Mouse (Mus musculus) limb, embryonic 14.5 days (tissue): ENCODE results near the gene Dhrs13. TPM values are rescaled to one million over a fixed set of nuclear protein-coding genes. Genes with fewer than 3 reads are reported as not detected.

Source experiments
- ATAC-seq: fragments of 200-750 bp; cut with Nextera tagmentation; 2 replicates; pipeline ENCODE4 v1.8.0; 2017; ENCODE audit warnings: low read depth, moderate number of reproducible peaks, moderate TSS enrichment; ENCODE audit not compliant: low FRiP score
- DNase-seq: peaks from one replicate; pipeline ENCODE4 v3.0.0-alpha.2; 2015; ENCODE audit warnings: low spot score
- H3K27ac ChIP-seq: fragments of 300-500 bp; sonication (generic); replicated peaks from 2 replicates; pipeline ENCODE4 v1.5.1; 2014; ENCODE audit warnings: low read depth, mild to moderate bottlenecking, low read length, moderate library complexity, mixed read lengths
- H3K27me3 ChIP-seq: fragments of 300-500 bp; sonication (generic); 2 replicates; pipeline ENCODE4 v1.6.1; 2014; ENCODE audit warnings: low read length, mixed read lengths; ENCODE audit not compliant: control insufficient read depth, insufficient read depth
- H3K36me3 ChIP-seq: fragments of 300-500 bp; sonication (generic); 2 replicates; pipeline ENCODE4 v1.6.1; 2014; ENCODE audit warnings: mild to moderate bottlenecking, low read length, moderate library complexity, mixed read lengths; ENCODE audit not compliant: control insufficient read depth, insufficient read depth
- H3K4me1 ChIP-seq: fragments of 300-500 bp; sonication (generic); 2 replicates; pipeline ENCODE4 v1.6.1; 2014; ENCODE audit warnings: antibody characterized with exemption, low read length, mixed read lengths; ENCODE audit not compliant: control insufficient read depth, insufficient read depth
- H3K4me2 ChIP-seq: fragments of 300-500 bp; sonication (generic); replicated peaks from 2 replicates; pipeline ENCODE4 v1.6.1; 2014; ENCODE audit warnings: low read depth, mild to moderate bottlenecking, low read length, moderate library complexity; ENCODE audit not compliant: severe bottlenecking
- H3K4me3 ChIP-seq: fragments of 300-500 bp; sonication (generic); replicated peaks from 2 replicates; pipeline ENCODE4 v1.5.1; 2014; ENCODE audit warnings: low read length
- H3K9ac ChIP-seq: fragments of 300-500 bp; sonication (generic); 2 replicates; pipeline ENCODE4 v1.6.1; 2014; ENCODE audit warnings: mild to moderate bottlenecking, low read depth, low read length, moderate library complexity; ENCODE audit not compliant: severe bottlenecking
- H3K9me3 ChIP-seq: fragments of 300-500 bp; sonication (generic); 2 replicates; pipeline ENCODE4 v1.6.1; 2016; ENCODE audit warnings: low read length; ENCODE audit not compliant: control insufficient read depth
- POLR2A ChIP-seq: fragments of 200-500 bp; IDR thresholded peaks from 2 replicates; pipeline ENCODE4 v1.8.0; 2012; ENCODE audit warnings: inconsistent platforms, mild to moderate bottlenecking, moderate library complexity, borderline replicate concordance; ENCODE audit not compliant: insufficient read depth, insufficient read length; ENCODE audit errors: extremely low read depth
- WGBS: fragments of 180-500 bp; shearing (Covaris S2); extraction: QIAGEN DNeasy Blood & Tissue Kit; methylation state at CpG from one replicate; pipeline ENCODE4 v1.1.7; 2014; 5-methylcytosine and 5-hydroxymethylcytosine counted together
- microRNA counts: library from miRNA; unstranded; fragments of <30 nt; microRNA quantifications from one replicate; lab custom pipeline; 2016
- microRNA-seq: library from miRNA; unstranded; fragments of <30 nt; microRNA quantifications from one replicate; pipeline ENCODE4, GENCODE M21; 2016
- polyA plus RNA-seq, 2 experiments: library from polyadenylated mRNA; depleted of rRNA in 1 of 2; stranded (reverse) in 1 of 2; unstranded in 1 of 2; fragments of >200 nt; fragmentation: Nextera tagmentation in 1 of 2; extraction: Ambion mirVana in 1 of 2; gene quantifications; 2 replicates each; pipeline versions ENCODE4 v1.2.1 to v1.2.3; 2012 to 2014

Dhrs13 gene
- polyA plus RNA-seq, 2 experiments, result 14.7 to 23.6 TPM

GRCm38 (mm10) chr11:78079961-78080921 is 48.2 kb downstream of the Dhrs13 start, which contains the start of gene Eral1:
Eral1 (minus strand) TSS chr11:78080383.
- Histone ChIP-seq H3K27ac (peak within 1 kb of the TSS; percentile 61; the same call in 1 of the 2 replicates), H3K4me2 (peak within 1 kb of the TSS; percentile 81), H3K4me3 (peak within 1 kb of the TSS; percentile 88), H3K9ac (peak within 1 kb of the TSS; percentile 80), H3K4me1 (peaks cover 11% of the 10 kb centered on the region; the same call in 1 of the 2 replicates), H3K36me3 (peaks cover 24% of the 10 kb centered on the region), H3K9me3 (no peaks in the 10 kb centered on the region), H3K27me3 (no peaks in the 10 kb centered on the region)
- peak; percentile 96 for ATAC-seq
- under 1% methylated on average over 42 of the region's 42 CpGs for WGBS
- peak; percentile 91 for DNase-seq
- TF ChIP-seq POLR2A, result peak; percentile 94; the same call in 1 of the 2 replicates

- Histone ChIP-seq H3K27ac (no peak overlapping the region), H3K27me3 (no peaks in the 10 kb centered on the region), H3K9me3 (no peaks in the 10 kb centered on the region), H3K4me2 (no peak overlapping the region), H3K4me1 (peaks cover 11% of the 10 kb centered on the region; the same call in 1 of the 2 replicates), H3K9ac (no peak overlapping the region), H3K4me3 (no peak overlapping the region), H3K36me3 (no peaks in the 10 kb centered on the region)
- no CpG with 5 or more reads among the region's 1 CpGs for WGBS
- TF ChIP-seq POLR2A, result no peak
- ATAC-seq (no peak), DNase-seq (no peak)
Measured at GRCm38 (mm10) chr11:78083595-78083994, 51.5 kb downstream of the Dhrs13 start.

- no peaks in the 10 kb centered on the region for H3K4me1 ChIP-seq
- no peak for TF ChIP-seq POLR2A
- ATAC-seq (no peak), DNase-seq (no peak)
- no peaks in the 10 kb centered on the region for H3K36me3 ChIP-seq
- 70% methylated on average over 4 of the region's 4 CpGs for WGBS
- H3K9ac ChIP-seq, result no peak overlapping the region
- no peak overlapping the region for H3K4me2 ChIP-seq
- H3K27ac ChIP-seq, result no peak overlapping the region
- no peaks in the 10 kb centered on the region for H3K9me3 ChIP-seq
- no peaks in the 10 kb centered on the region for H3K27me3 ChIP-seq
- H3K4me3 ChIP-seq, result no peak overlapping the region
Measured at GRCm38 (mm10) chr11:78086925-78087479, 54.9 kb downstream of the Dhrs13 start.

MicroRNAs within 50 kb of the gene (microRNA counts, 519-probe panel; counts per million panel counts)
- 3,931 counts per million, percentile 80 among the panel's probes with 10 or more counts for microRNA mmu-miR-144 (lab: Ali Mortazavi, UCI)
- microRNA mmu-miR-451 (lab: Ali Mortazavi, UCI), result 3,516 counts per million, percentile 70 among the panel's probes with 10 or more counts

Small RNA genes lying within 50 kb of the gene (microRNA-seq; reads per million reads assigned to microRNA genes)
- gene Mir144, result 84.2 reads per million, percentile 44 among the genes with 10 or more reads in this experiment
- gene Mir451a, result not detected
- not detected for gene Mir451b

Other genes with a start within 250 kb of the Dhrs13 start
- gene Gm10277, start 244.5 kb upstream of the Dhrs13 start, polyA plus RNA-seq (2012; rRNA removed), result not detected in 2 replicates
- 0.75 and 0.89 TPM in 2 replicates for gene Gm10277, start 244.5 kb upstream of the Dhrs13 start, polyA plus RNA-seq (2014; fragmentation: Nextera tagmentation; extraction: Ambion mirVana)
- gene Pipox, start 138.2 kb upstream of the Dhrs13 start, polyA plus RNA-seq (2012; rRNA removed), result 1.1 and 1.3 TPM in 2 replicates
- gene Pipox, start 138.2 kb upstream of the Dhrs13 start, polyA plus RNA-seq (2014; fragmentation: Nextera tagmentation; extraction: Ambion mirVana), result 0.94 and 1.1 TPM in 2 replicates
- 1.2 and 1.4 TPM in 2 replicates for gene Sez6, start 101.5 kb upstream of the Dhrs13 start, polyA plus RNA-seq (2012; rRNA removed)
- gene Sez6, start 101.5 kb upstream of the Dhrs13 start, polyA plus RNA-seq (2014; fragmentation: Nextera tagmentation; extraction: Ambion mirVana), result 0.98 and 1.2 TPM in 2 replicates
- gene Phf12, start 49.5 kb upstream of the Dhrs13 start, polyA plus RNA-seq (2012; rRNA removed), result 81.2 and 85.8 TPM in 2 replicates
- gene Phf12, start 49.5 kb upstream of the Dhrs13 start, polyA plus RNA-seq (2014; fragmentation: Nextera tagmentation; extraction: Ambion mirVana), result 18.3 and 19.7 TPM in 2 replicates
- gene Flot2, start 5.7 kb downstream of the Dhrs13 start, polyA plus RNA-seq (2012; rRNA removed), result 68.5 and 81.2 TPM in 2 replicates
- 49.1 and 53.8 TPM in 2 replicates for gene Flot2, start 5.7 kb downstream of the Dhrs13 start, polyA plus RNA-seq (2014; fragmentation: Nextera tagmentation; extraction: Ambion mirVana)
- gene Eral1, start 48.1 kb downstream of the Dhrs13 start, polyA plus RNA-seq (2012; rRNA removed), result 34.4 and 42.2 TPM in 2 replicates
- 35.8 and 38.4 TPM in 2 replicates for gene Eral1, start 48.1 kb downstream of the Dhrs13 start, polyA plus RNA-seq (2014; fragmentation: Nextera tagmentation; extraction: Ambion mirVana)
- gene Fam222b, start 62.4 kb downstream of the Dhrs13 start, polyA plus RNA-seq (2012; rRNA removed), result 11.7 and 15.9 TPM in 2 replicates
- 13.3 and 18.1 TPM in 2 replicates for gene Fam222b, start 62.4 kb downstream of the Dhrs13 start, polyA plus RNA-seq (2014; fragmentation: Nextera tagmentation; extraction: Ambion mirVana)
- gene Traf4, start 133.3 kb downstream of the Dhrs13 start, polyA plus RNA-seq (2012; rRNA removed), result 159 and 212 TPM in 2 replicates
- 59.0 and 67.7 TPM in 2 replicates for gene Traf4, start 133.3 kb downstream of the Dhrs13 start, polyA plus RNA-seq (2014; fragmentation: Nextera tagmentation; extraction: Ambion mirVana)
- gene Nek8, start 144.4 kb downstream of the Dhrs13 start, polyA plus RNA-seq (2012; rRNA removed), result 38.3 and 46.4 TPM in 2 replicates
- 11.9 and 17.2 TPM in 2 replicates for gene Nek8, start 144.4 kb downstream of the Dhrs13 start, polyA plus RNA-seq (2014; fragmentation: Nextera tagmentation; extraction: Ambion mirVana)
- gene Tlcd1, start 144.4 kb downstream of the Dhrs13 start, polyA plus RNA-seq (2012; rRNA removed), result 43.3 and 48.4 TPM in 2 replicates
- gene Tlcd1, start 144.4 kb downstream of the Dhrs13 start, polyA plus RNA-seq (2014; fragmentation: Nextera tagmentation; extraction: Ambion mirVana), result 19.4 and 21.4 TPM in 2 replicates
- gene Rpl23a, start 151.3 kb downstream of the Dhrs13 start, polyA plus RNA-seq (2012; rRNA removed), result 1,666 and 3,231 TPM in 2 replicates
- gene Rpl23a, start 151.3 kb downstream of the Dhrs13 start, polyA plus RNA-seq (2014; fragmentation: Nextera tagmentation; extraction: Ambion mirVana), result 1,710 and 1,819 TPM in 2 replicates
- gene Rab34, start 156.2 kb downstream of the Dhrs13 start, polyA plus RNA-seq (2012; rRNA removed), result 163 and 228 TPM in 2 replicates
- 171 and 181 TPM in 2 replicates for gene Rab34, start 156.2 kb downstream of the Dhrs13 start, polyA plus RNA-seq (2014; fragmentation: Nextera tagmentation; extraction: Ambion mirVana)
- gene Proca1, start 161.1 kb downstream of the Dhrs13 start, polyA plus RNA-seq (2012; rRNA removed), result 1.7 and 1.9 TPM in 2 replicates
- gene Proca1, start 161.1 kb downstream of the Dhrs13 start, polyA plus RNA-seq (2014; fragmentation: Nextera tagmentation; extraction: Ambion mirVana), result 2.1 and 3.2 TPM in 2 replicates
- gene Sdf2, start 213.5 kb downstream of the Dhrs13 start, polyA plus RNA-seq (2012; rRNA removed), result 125 and 140 TPM in 2 replicates
- 93.8 and 107 TPM in 2 replicates for gene Sdf2, start 213.5 kb downstream of the Dhrs13 start, polyA plus RNA-seq (2014; fragmentation: Nextera tagmentation; extraction: Ambion mirVana)
- 30.6 and 31.4 TPM in 2 replicates for gene Supt6, start 213.7 kb downstream of the Dhrs13 start, polyA plus RNA-seq (2012; rRNA removed)
- gene Supt6, start 213.7 kb downstream of the Dhrs13 start, polyA plus RNA-seq (2014; fragmentation: Nextera tagmentation; extraction: Ambion mirVana), result 27.7 and 30.8 TPM in 2 replicates
- gene 2610507B11Rik, start 229.5 kb downstream of the Dhrs13 start, polyA plus RNA-seq (2012; rRNA removed), result 58.7 and 61.7 TPM in 2 replicates
- 72.6 and 82.1 TPM in 2 replicates for gene 2610507B11Rik, start 229.5 kb downstream of the Dhrs13 start, polyA plus RNA-seq (2014; fragmentation: Nextera tagmentation; extraction: Ambion mirVana)